Mouse (Mus musculus) heart, adult 2 months (tissue): ENCODE measurements around the gene Fuz.

ENCODE experiments used
- CTCF ChIP-seq: fragments of 200-600 bp; IDR thresholded peaks from 2 replicates; pipeline ENCODE4 v1.8.1; 2022; ENCODE audit warnings: antibody characterized with exemption, mild to moderate bottlenecking, moderate library complexity
- POLR2A ChIP-seq: fragments of 200-500 bp; IDR thresholded peaks from 2 replicates; pipeline ENCODE4 v1.6.1; 2011; ENCODE audit warnings: mild to moderate bottlenecking, low read depth, low read length, control low read depth; ENCODE audit not compliant: insufficient read depth

DNA sequence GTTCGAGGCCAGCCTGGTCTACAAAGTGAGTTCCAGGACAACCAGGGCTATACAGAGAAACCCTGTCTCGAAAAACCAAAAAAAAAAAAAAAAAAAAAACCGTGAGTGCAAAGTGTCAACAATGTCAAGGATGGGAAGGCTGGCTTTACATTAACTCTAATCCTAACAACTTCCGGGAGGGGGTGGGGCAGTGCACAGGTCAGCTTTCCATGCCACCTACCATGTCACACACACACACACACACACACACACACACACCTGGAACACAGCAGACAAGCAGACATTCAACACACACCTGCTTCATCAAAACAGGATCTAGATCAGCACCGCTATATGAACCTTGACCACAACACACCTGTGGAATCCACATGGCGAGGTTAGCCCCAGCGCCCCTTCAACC, 5.7 kb upstream of the Fuz start:
- TF ChIP-seq POLR2A (no peak), CTCF (no peak)
